Mouse (Mus musculus) liver, adult 2 months (tissue): ENCODE results near the gene Ak1. TPM values are rescaled to one million over a fixed set of nuclear protein-coding genes. Genes with fewer than 3 reads are reported as not detected.
A peak's percentile ranks its signal among the peaks of the same experiment; 100 is the strongest.

Experiments used
- DNase-seq: peaks from one replicate; pipeline ENCODE4 v3.0.0-alpha.2; 2011; ENCODE audit warnings: low read depth, low spot score; ENCODE audit errors: extremely low read depth
- H3K27ac ChIP-seq: fragments of 200-500 bp; replicated peaks from 2 replicates; pipeline ENCODE4 v1.5.1; 2012; ENCODE audit warnings: low read depth, mild to moderate bottlenecking, control low read depth, inconsistent platforms, low read length; ENCODE audit not compliant: insufficient read depth
- H3K27me3 ChIP-seq: fragments of 200-500 bp; 2 replicates; pipeline ENCODE4 v1.6.1; 2012; ENCODE audit warnings: mild to moderate bottlenecking, moderate library complexity, low read length, inconsistent platforms; ENCODE audit not compliant: control insufficient read depth, insufficient read depth
- H3K36me3 ChIP-seq: fragments of 200-500 bp; 2 replicates; pipeline ENCODE4 v1.6.1; 2012; ENCODE audit warnings: low read length, inconsistent platforms; ENCODE audit not compliant: control insufficient read depth, insufficient read depth
- H3K4me1 ChIP-seq: fragments of 200-500 bp; 2 replicates; pipeline ENCODE4 v1.6.1; 2011; ENCODE audit warnings: low read length; ENCODE audit not compliant: control insufficient read depth, insufficient read depth
- H3K4me3 ChIP-seq: fragments of 200-500 bp; 2 replicates; pipeline ENCODE4 v1.5.1; 2011; ENCODE audit warnings: low read depth, mild to moderate bottlenecking, control low read depth, low read length, moderate library complexity; ENCODE audit not compliant: insufficient read depth
- H3K79me2 ChIP-seq: fragments of 200-500 bp; 2 replicates; pipeline ENCODE4 v1.6.1; 2012; ENCODE audit warnings: inconsistent platforms, mild to moderate bottlenecking, low read length, moderate library complexity; ENCODE audit not compliant: control insufficient read depth, insufficient read depth
- H3K9ac ChIP-seq: fragments of 200-500 bp; 2 replicates; pipeline ENCODE4 v1.6.1; 2012; ENCODE audit warnings: low read depth, mild to moderate bottlenecking, control low read depth, inconsistent platforms, low read length
- CTCF ChIP-seq: fragments of 200-500 bp; IDR thresholded peaks from 2 replicates; pipeline ENCODE4 v1.5.1; 2011; ENCODE audit warnings: low read depth, low read length, control low read depth
- POLR2A ChIP-seq: fragments of 200-500 bp; IDR thresholded peaks from 2 replicates; pipeline ENCODE4 v1.6.1; 2011; ENCODE audit warnings: low read length, control low read depth; ENCODE audit not compliant: insufficient read depth; ENCODE audit errors: extremely low read depth
- WGBS: fragments of 180-500 bp; shearing (Covaris S2); methylation state at CpG from one replicate; pipeline ENCODE4 v1.1.7; 2018; 5-methylcytosine and 5-hydroxymethylcytosine counted together
- polyA plus RNA-seq: library from polyadenylated mRNA; depleted of rRNA; stranded (reverse); fragments of >200 nt; gene quantifications from 2 replicates; pipeline ENCODE4 v1.2.3, GENCODE M21; 2012
- total RNA-seq: library from RNA; depleted of rRNA; stranded (reverse); fragments of >200 nt; gene quantifications from 2 replicates; pipeline ENCODE4 v1.2.3, GENCODE M21; 2014

Gene Ak1
- total and polyA plus RNA-seq, 2 experiments = 0.26 to 1.4 TPM

DNA sequence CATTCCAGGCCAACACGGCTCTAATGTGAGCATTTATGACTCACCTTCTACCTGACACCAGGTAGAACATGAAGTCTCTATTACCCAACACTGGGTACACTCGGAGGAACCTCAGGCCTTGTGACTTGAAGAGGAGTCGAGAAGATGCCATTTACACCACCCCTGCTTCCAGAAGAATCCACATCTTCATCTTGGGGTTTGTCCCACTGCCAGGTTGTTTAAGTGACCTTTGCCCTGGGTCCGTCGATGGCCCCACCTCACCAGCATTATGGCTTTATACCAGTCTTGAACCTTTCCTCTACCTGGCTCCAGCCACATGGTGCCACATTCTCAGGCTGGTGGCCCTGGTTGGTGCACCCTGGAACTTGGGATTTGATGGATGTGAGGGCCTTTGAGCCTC, 24.3 kb upstream of the Ak1 start:
- no peak overlapping the region for H3K27ac ChIP-seq
- H3K4me1 ChIP-seq = no peaks in the 10 kb centered on the region
- H3K36me3 ChIP-seq = no peaks in the 10 kb centered on the region
- no peak for TF ChIP-seq CTCF
- no peak for TF ChIP-seq POLR2A
- no peaks in the 10 kb centered on the region for H3K27me3 ChIP-seq
- no peak overlapping the region for H3K4me3 ChIP-seq
- no peaks in the 10 kb centered on the region for H3K79me2 ChIP-seq
- WGBS = 80% methylated on average over 5 of the region's 5 CpGs
- no peak overlapping the region for H3K9ac ChIP-seq
- DNase-seq = no peak

DNA sequence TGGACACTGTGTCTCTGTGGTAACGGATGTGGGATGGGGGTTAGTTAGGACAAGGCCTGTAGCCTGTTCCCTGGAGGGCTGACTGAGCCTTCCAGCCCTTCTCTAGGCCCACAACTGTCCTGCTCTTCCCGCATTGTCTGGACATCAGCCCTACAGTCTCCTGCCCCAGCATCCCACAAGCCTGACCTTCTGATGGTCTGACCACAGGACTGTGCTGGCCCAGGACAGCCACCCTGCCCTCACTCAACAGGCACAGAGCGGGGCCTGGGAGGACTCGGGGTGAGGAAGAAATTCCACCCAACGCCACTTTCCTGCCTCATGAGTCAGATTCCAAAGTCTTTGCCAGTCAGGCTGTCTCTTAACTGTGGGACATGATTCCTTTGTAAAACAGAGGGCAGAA, 23.9 kb upstream of the Ak1 start:
- no peaks in the 10 kb centered on the region for H3K36me3 ChIP-seq
- DNase-seq = no peak
- no peak overlapping the region for H3K27ac ChIP-seq
- H3K79me2 ChIP-seq = no peaks in the 10 kb centered on the region
- no peaks in the 10 kb centered on the region for H3K4me1 ChIP-seq
- H3K27me3 ChIP-seq = no peaks in the 10 kb centered on the region
- no peak for TF ChIP-seq CTCF
- TF ChIP-seq POLR2A = no peak
- H3K4me3 ChIP-seq = no peak overlapping the region
- WGBS = 91% methylated on average over 5 of the region's 5 CpGs
- H3K9ac ChIP-seq = no peak overlapping the region

DNA sequence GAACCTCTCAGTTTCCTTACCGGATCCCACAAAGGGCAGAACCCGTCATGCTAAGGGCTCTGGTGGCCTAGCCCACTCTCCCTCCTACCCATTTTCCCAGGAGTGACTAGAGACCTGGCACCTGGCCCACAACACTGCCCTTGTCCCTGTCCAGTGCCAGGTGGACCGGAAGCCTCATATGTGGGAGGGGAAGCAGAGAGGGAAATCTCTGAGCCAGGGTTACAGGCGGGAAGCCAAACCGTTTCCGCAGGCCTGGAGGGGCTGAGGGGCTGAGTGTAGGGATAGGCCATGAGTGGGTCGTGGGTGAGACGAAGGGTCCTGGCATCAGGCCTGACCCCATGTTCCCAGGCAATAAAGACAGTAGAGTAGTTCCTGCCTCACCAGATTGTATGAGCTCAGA, 23.1 kb upstream of the Ak1 start:
- Histone ChIP-seq H3K36me3 (no peaks in the 10 kb centered on the region), H3K27me3 (no peaks in the 10 kb centered on the region), H3K9ac (no peak overlapping the region), H3K27ac (no peak overlapping the region), H3K4me3 (no peak overlapping the region), H3K79me2 (no peaks in the 10 kb centered on the region), H3K4me1 (no peaks in the 10 kb centered on the region)
- DNase-seq = no peak
- no peak for TF ChIP-seq POLR2A
- no peak for TF ChIP-seq CTCF
- WGBS = 82% methylated on average over 8 of the region's 8 CpGs

DNA sequence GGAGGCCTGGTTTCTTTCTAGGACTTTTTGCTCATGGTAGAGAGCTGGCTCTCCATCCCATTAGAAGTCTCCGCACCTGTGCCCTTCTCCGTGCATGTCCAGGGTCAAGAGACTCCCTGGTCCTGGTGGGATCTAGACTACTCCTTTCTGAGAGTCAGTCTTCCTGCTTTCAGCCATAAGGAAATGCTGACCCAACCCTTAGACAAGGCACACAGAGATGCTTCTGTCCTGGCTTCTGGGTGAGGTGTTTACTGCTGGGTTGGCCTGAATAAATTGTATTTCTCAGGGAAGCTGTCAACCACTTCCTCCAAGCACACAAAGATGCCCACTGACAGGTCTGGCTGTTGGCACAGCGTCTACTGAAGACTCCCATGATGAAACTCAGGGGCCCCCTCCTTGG, 22.1 kb upstream of the Ak1 start, which contains the start of gene St6galnac6:
TSS of gene St6galnac6 (plus strand) at position 301 of the 400 bp plus-strand sequence.
- no peaks in the 10 kb centered on the region for H3K4me1 ChIP-seq
- no peak within 1 kb of the TSS for H3K27ac ChIP-seq
- no peak for DNase-seq
- H3K9ac ChIP-seq = no peak within 1 kb of the TSS
- no peaks in the 10 kb centered on the region for H3K36me3 ChIP-seq
- TF ChIP-seq POLR2A (no peak), CTCF (no peak)
- no peak within 1 kb of the TSS for H3K4me3 ChIP-seq
- 94% methylated on average over 3 of the region's 3 CpGs for WGBS
- no peaks in the 10 kb centered on the region for H3K79me2 ChIP-seq
- no peaks in the 10 kb centered on the region for H3K27me3 ChIP-seq

DNA sequence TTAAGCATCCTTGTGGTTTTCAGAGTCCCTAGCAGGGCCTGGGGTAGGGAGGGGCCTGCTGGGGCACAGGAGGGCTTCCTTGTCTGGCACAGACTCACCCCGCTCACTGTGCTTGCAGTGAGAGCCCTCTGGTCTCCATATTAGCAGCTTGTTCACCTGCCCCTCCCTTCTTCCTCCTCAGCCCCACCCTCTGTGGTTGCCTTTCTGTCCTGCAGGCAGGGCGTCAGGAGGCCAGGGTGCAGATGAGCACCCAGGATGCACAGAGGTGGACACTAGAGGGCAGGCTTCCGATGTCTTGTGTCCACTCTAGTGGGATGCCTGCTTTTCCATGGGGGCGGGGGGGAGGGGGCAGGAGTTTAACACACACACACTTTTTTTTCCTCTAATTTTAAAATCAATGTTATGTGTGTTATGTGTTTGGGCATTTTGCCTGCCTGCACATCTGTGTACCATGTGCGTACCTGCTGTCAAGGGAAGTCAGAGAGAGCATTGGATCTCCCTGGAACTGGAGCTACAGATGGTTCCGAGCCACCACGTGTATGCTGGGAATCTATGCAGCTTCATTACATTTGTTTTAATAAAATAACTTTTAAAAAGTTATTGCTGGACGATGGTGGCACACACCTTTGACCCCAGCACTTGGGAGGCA, 20.0 kb upstream of the Ak1 start:
- TF ChIP-seq CTCF (peak; percentile 79), POLR2A (no peak)
- H3K79me2 ChIP-seq = no peaks in the 10 kb centered on the region
- no peak for DNase-seq
- H3K4me1 ChIP-seq = no peaks in the 10 kb centered on the region
- no peak overlapping the region for H3K27ac ChIP-seq
- no peaks in the 10 kb centered on the region for H3K36me3 ChIP-seq
- H3K9ac ChIP-seq = no peak overlapping the region
- 43% methylated on average over 8 of the region's 8 CpGs for WGBS
- H3K4me3 ChIP-seq = no peak overlapping the region
- H3K27me3 ChIP-seq = no peaks in the 10 kb centered on the region

DNA sequence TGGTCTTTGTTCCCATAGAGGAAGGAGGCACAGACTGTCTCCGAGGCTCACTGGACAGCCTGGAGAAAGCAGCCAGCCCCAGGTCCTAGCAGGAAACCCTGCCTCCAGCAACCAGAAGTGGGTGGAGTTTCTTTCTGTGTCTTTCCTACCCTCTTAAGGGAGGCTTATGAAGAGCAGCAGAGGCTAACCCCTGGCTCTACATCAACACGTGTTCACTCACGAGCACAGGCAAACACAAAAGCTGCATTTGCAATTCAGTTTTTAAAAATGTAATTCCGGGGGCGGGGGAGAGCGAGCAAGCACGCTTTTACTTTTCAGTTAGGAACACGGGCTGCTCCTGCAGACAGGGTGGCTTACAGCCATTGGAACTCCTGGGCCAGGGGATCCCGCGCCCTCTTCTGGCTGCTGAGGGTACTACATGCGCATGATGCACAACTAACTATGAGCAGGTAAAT, 18.9 kb upstream of the Ak1 start:
- Histone ChIP-seq H3K27ac (no peak overlapping the region), H3K4me1 (peaks cover 3% of the 10 kb centered on the region; the same call in 1 of the 2 replicates), H3K79me2 (no peaks in the 10 kb centered on the region), H3K4me3 (0 out of 2 replicates have a peak overlapping the region, but pooled peaks have one; percentile 18), H3K9ac (no peak overlapping the region), H3K27me3 (no peaks in the 10 kb centered on the region), H3K36me3 (no peaks in the 10 kb centered on the region)
- WGBS = 5% methylated on average over 11 of the region's 11 CpGs
- peak; percentile 59 for DNase-seq
- TF ChIP-seq POLR2A (no peak), CTCF (peak; percentile 97)
